Mouse (Mus musculus) frontal cortex, postnatal 25 days (tissue): ENCODE measurements around the gene Irgm1.
A peak's percentile ranks its signal among the peaks of the same experiment; 100 is the strongest.
"Not testable (repeated sequence)": the region's sequence is repeated elsewhere in the genome, so short reads cannot be mapped to it uniquely, and the experiment has no call there.

Experiments
- DNase-seq, 2 experiments: peaks; one replicate each; pipeline ENCODE4 v3.0.0; 2022; ENCODE audit warnings: low spot score in 2 of 2

Irgm1 gene

GRCm38 (mm10) chr11:48853474-48854180 lies 17.9 kb downstream of the Irgm1 start:
- DNase-seq: peak; percentile 95 to 97

GRCm38 (mm10) chr11:48852624-48853473 lies 18.6 kb downstream of the Irgm1 start:
- no peak for DNase-seq

GRCm38 (mm10) chr11:48852190-48852589 lies 19.3 kb downstream of the Irgm1 start:
- DNase-seq: no peak

- no peak for DNase-seq
Measured at GRCm38 (mm10) chr11:48851270-48851995, 20.1 kb downstream of the Irgm1 start.

GRCm38 (mm10) chr11:48850240-48850639 lies 21.2 kb downstream of the Irgm1 start:
- no peak for DNase-seq

- no peak for DNase-seq
Measured at GRCm38 (mm10) chr11:48846881-48847280, 24.6 kb downstream of the Irgm1 start.

GRCm38 (mm10) chr11:48846362-48846761 lies 25.1 kb downstream of the Irgm1 start:
- not testable (repeated sequence) for DNase-seq

GRCm38 (mm10) chr11:48845244-48845815 lies 26.2 kb downstream of the Irgm1 start:
- no peak for DNase-seq

- DNase-seq: no peak
Measured at GRCm38 (mm10) chr11:48844309-48844708, 27.2 kb downstream of the Irgm1 start.

GRCm38 (mm10) chr11:48843202-48843601 lies 28.3 kb downstream of the Irgm1 start:
- DNase-seq: no peak

- no peak for DNase-seq
Measured at GRCm38 (mm10) chr11:48842378-48842792, 29.1 kb downstream of the Irgm1 start.

- DNase-seq: no peak
Measured at GRCm38 (mm10) chr11:48841213-48841612, 30.3 kb downstream of the Irgm1 start.

- DNase-seq: no peak
Measured at GRCm38 (mm10) chr11:48840805-48841204, 30.7 kb downstream of the Irgm1 start.

GRCm38 (mm10) chr11:48838879-48839680 lies 32.4 kb downstream of the Irgm1 start:
- no peak for DNase-seq

GRCm38 (mm10) chr11:48838181-48838797 lies 33.2 kb downstream of the Irgm1 start:
- DNase-seq: no peak

GRCm38 (mm10) chr11:48837310-48838180 lies 33.9 kb downstream of the Irgm1 start:
- peak; percentile 19 to 20 for DNase-seq

GRCm38 (mm10) chr11:48836990-48837309 lies 34.5 kb downstream of the Irgm1 start:
- DNase-seq: no peak

GRCm38 (mm10) chr11:48835923-48836322 lies 35.6 kb downstream of the Irgm1 start:
- no peak for DNase-seq

- DNase-seq: peak; percentile 93 to 95
Measured at GRCm38 (mm10) chr11:48833731-48834639, 37.5 kb downstream of the Irgm1 start.
